Mouse (Mus musculus): ENCODE data around the gene Tunar. TPM values are rescaled to one million over a fixed set of nuclear protein-coding genes. Genes with fewer than 3 reads are reported as not detected.

The Tunar gene
- total RNA-seq, 1 experiment, result 0.89 TPM

DNA sequence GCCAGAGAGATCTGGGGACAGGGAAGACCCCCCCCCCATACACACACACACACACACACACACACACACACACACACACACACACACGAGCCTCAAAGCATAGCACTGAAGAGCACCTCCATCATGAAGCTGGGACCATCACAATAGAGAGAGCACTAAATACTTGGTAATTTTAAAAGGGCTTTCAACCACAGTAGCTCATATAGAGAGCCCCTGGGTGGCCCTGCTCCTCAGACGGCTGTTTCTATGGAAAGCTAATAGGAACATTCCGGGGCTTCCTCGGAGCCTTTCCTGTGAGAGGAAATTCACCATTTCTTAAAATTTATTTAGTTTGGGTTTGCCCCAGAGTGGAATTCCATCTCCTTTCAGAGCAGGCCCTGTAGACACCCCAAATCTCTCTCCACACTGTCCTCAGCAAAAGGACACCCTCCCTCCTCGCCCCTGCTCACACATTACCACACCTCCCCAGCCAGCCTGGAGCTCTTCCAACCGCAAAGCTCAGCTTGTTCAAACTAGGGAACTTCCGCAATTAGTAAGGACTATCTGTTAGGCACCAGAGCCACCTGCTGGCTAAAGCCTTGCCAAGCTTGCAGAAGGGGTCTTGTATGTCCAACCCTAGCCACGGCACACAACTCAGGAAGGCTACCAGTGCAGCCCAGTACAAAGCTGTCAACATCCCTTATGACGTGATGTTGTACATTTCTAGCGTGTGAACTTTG lies 93.5 kb downstream of the Tunar start:
- Histone ChIP-seq H3K9me3 (ENCODE audit: control insufficient read depth, insufficient read depth, low read depth, low read length) (no peaks in the 10 kb centered on the region), H3K4me1 (ENCODE audit: control insufficient read depth in 2 of 2, insufficient read depth in 2 of 2, low read length in 2 of 2, poor library complexity in 1 of 2) (no peaks in the 10 kb centered on the region), H3K36me3 (ENCODE audit: control insufficient read depth, insufficient read depth, low read length, poor library complexity, severe bottlenecking) (no peaks in the 10 kb centered on the region), H3K27ac (ENCODE audit: insufficient read depth, low read depth, low read length, poor library complexity, severe bottlenecking) (no peak overlapping the region), H3K4me3 (ENCODE audit: insufficient read depth in 1 of 2, low read depth in 1 of 2, low read length in 2 of 2, poor library complexity in 1 of 2, severe bottlenecking in 1 of 2) (no peak overlapping the region), H3K9ac (ENCODE audit: insufficient read depth, low read depth, low read length, poor library complexity, severe bottlenecking) (no peak overlapping the region)
- peak; percentile 51 for DNase-seq (ENCODE audit: low read depth, low spot score)
- TF ChIP-seq CHD2 (IDR thresholded peaks at IDR 0.05; ENCODE audit: low read depth, low read length), result no peak
- TF ChIP-seq ZC3H11A (IDR thresholded peaks at IDR 0.05; ENCODE audit: borderline replicate concordance, low read depth, low read length), result peak; percentile 91; the same call in 1 of the 2 replicates
- in situ Hi-C loops (cut with MboI; ENCODE audit: low sequenced_read_pairs in 2 of 2, unreplicated experiment in 2 of 2), result no loop called here

DNA sequence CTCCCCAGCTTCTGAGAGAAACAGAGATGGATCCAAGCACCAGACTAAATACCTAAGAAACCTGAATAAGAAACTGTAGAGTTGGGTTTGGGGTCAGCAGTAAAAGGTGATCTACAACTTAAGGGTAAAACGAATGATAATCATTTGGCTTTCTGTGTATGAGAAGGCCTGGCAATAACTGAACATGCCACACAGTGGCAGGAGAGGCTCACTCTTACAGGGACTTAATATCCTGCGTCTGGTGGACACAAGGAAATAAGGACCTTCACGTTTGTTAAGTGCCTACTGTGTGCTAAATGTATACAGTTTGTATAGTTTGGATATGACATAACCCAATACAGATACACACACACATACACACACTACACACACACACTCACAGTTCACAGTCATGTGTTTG lies 98.2 kb downstream of the Tunar start:
- DNase-seq (ENCODE audit: low read depth, low spot score), result no peak
- H3K4me1 ChIP-seq (ENCODE audit: control insufficient read depth in 2 of 2, insufficient read depth in 2 of 2, low read length in 2 of 2, poor library complexity in 1 of 2), result no peaks in the 10 kb centered on the region
- no peak overlapping the region for H3K4me3 ChIP-seq (ENCODE audit: insufficient read depth in 1 of 2, low read depth in 1 of 2, low read length in 2 of 2, poor library complexity in 1 of 2, severe bottlenecking in 1 of 2)
- no peaks in the 10 kb centered on the region for H3K9me3 ChIP-seq (ENCODE audit: control insufficient read depth, insufficient read depth, low read depth, low read length)
- TF ChIP-seq CHD2 (IDR thresholded peaks at IDR 0.05; ENCODE audit: low read depth, low read length), result no peak
- TF ChIP-seq MAFK (IDR thresholded peaks at IDR 0.05; ENCODE audit: insufficient read depth, low read depth, low read length), result no peak
- TF ChIP-seq ZNF384 (IDR thresholded peaks at IDR 0.05; ENCODE audit: low read depth, low read length), result no peak
- TF ChIP-seq ZC3H11A (IDR thresholded peaks at IDR 0.05; ENCODE audit: borderline replicate concordance, low read depth, low read length), result no peak
- H3K36me3 ChIP-seq (ENCODE audit: control insufficient read depth, insufficient read depth, low read length, poor library complexity, severe bottlenecking), result no peaks in the 10 kb centered on the region
- H3K9ac ChIP-seq (ENCODE audit: insufficient read depth, low read depth, low read length, poor library complexity, severe bottlenecking), result no peak overlapping the region
- no peak overlapping the region for H3K27ac ChIP-seq (ENCODE audit: insufficient read depth, low read depth, low read length, poor library complexity, severe bottlenecking)
- in situ Hi-C loops (cut with MboI; ENCODE audit: low sequenced_read_pairs in 2 of 2, unreplicated experiment in 2 of 2), result no loop called here

DNA sequence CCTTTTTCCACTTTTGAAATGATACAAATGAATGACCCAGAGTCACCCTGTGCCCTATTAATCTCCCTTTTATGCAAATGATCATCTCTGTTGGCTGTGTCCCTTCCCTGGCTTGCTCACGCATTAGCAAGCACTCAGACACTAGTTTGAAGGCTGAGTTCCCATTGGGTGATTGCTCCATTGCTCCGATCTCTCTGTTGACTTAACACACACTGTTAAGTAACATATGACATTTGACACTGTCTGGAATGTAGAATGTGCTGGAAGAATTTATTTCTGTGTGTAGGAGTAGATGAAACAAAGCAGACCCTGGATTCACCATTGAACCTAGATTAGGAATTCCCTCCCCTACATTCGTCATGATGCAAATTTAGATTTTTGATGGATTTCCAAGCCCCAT lies 99.1 kb downstream of the Tunar start:
- DNase-seq (ENCODE audit: low read depth, low spot score), result no peak
- no peak overlapping the region for H3K27ac ChIP-seq (ENCODE audit: insufficient read depth, low read depth, low read length, poor library complexity, severe bottlenecking)
- no peaks in the 10 kb centered on the region for H3K36me3 ChIP-seq (ENCODE audit: control insufficient read depth, insufficient read depth, low read length, poor library complexity, severe bottlenecking)
- in situ Hi-C loops (cut with MboI; ENCODE audit: low sequenced_read_pairs in 2 of 2, unreplicated experiment in 2 of 2), result no loop called here
- no peaks in the 10 kb centered on the region for H3K9me3 ChIP-seq (ENCODE audit: control insufficient read depth, insufficient read depth, low read depth, low read length)
- TF ChIP-seq HCFC1 (IDR thresholded peaks at IDR 0.05; ENCODE audit: borderline replicate concordance, insufficient read depth, low read length) (no peak), MAFK (IDR thresholded peaks at IDR 0.05; ENCODE audit: insufficient read depth, low read depth, low read length) (no peak), ZC3H11A (IDR thresholded peaks at IDR 0.05; ENCODE audit: borderline replicate concordance, low read depth, low read length) (no peak), CHD2 (IDR thresholded peaks at IDR 0.05; ENCODE audit: low read depth, low read length) (no peak), ZNF384 (IDR thresholded peaks at IDR 0.05; ENCODE audit: low read depth, low read length) (no peak)
- no peak overlapping the region for H3K9ac ChIP-seq (ENCODE audit: insufficient read depth, low read depth, low read length, poor library complexity, severe bottlenecking)
- no peak overlapping the region for H3K4me3 ChIP-seq (ENCODE audit: insufficient read depth in 1 of 2, low read depth in 1 of 2, low read length in 2 of 2, poor library complexity in 1 of 2, severe bottlenecking in 1 of 2)
- no peaks in the 10 kb centered on the region for H3K4me1 ChIP-seq (ENCODE audit: control insufficient read depth in 2 of 2, insufficient read depth in 2 of 2, low read length in 2 of 2, poor library complexity in 1 of 2)

Other genes starting within 250 kb of the Tunar start
- not detected in 2 replicates for gene Tcl1b2, start 187.9 kb upstream of the Tunar start, total RNA-seq (2012; rRNA removed)
- not detected in 2 replicates for gene Tcl1b1, start 174.2 kb upstream of the Tunar start, total RNA-seq (2012; rRNA removed)
- gene Tcl1b5, start 157.5 kb upstream of the Tunar start, total RNA-seq (2012; rRNA removed), result not detected in 2 replicates
- gene Tcl1b3, start 142.8 kb upstream of the Tunar start, total RNA-seq (2012; rRNA removed), result not detected in 2 replicates
- gene Tcl1b4, start 131.9 kb upstream of the Tunar start, total RNA-seq (2012; rRNA removed), result not detected in 2 replicates
- gene Tcl1, start 111.1 kb upstream of the Tunar start, total RNA-seq (2012; rRNA removed), result 40.6 and 49.9 TPM in 2 replicates
- gene D430019H16Rik, start 120.0 kb downstream of the Tunar start, total RNA-seq (2012; rRNA removed), result 0.40 and 0.58 TPM in 2 replicates
- 1.2 and 2.4 TPM in 2 replicates for gene Bdkrb2, start 229.4 kb downstream of the Tunar start, total RNA-seq (2012; rRNA removed)

Measured in ES-E14 (cell line).